Mouse (Mus musculus) cortical plate, adult 2 months (tissue): ENCODE data around the gene Pkd2.

Source experiments
- CTCF ChIP-seq: fragments of 200-500 bp; IDR thresholded peaks from 2 replicates; pipeline ENCODE4 v1.5.1; 2011; ENCODE audit warnings: mild to moderate bottlenecking, control low read depth, low read length; ENCODE audit not compliant: insufficient read depth; ENCODE audit errors: extremely low read depth
- POLR2A ChIP-seq: fragments of 200-500 bp; IDR thresholded peaks from 2 replicates; pipeline ENCODE4 v1.6.1; 2011; ENCODE audit warnings: mild to moderate bottlenecking, low read length, control low read depth; ENCODE audit not compliant: insufficient read depth; ENCODE audit errors: extremely low read depth

GRCm38 (mm10) chr5:104433968-104434565 is 25.2 kb upstream of the Pkd2 start:
- TF ChIP-seq CTCF, result no peak
- TF ChIP-seq POLR2A, result no peak
